Comparison of ENCODE assay signal across 9 mouse cellular contexts in the genomic region with DNA sequence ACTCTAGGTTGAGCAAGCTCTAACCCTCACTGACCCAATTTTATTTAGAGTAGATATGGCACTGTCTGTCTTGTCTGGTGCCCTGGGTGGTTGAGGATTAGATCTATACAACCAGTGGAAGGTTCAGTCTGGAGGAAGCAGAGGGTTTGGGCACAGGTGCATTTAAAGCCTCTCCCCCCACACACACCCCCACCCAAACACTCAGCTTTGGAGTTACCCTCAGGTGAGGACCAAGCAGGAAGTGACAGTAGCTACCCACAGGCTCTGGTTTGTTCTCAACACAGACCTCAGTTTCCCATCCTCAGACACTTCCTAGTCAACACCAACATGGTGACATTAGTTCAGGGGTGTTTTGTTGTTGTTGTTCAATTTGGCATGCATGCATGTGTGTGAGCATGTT. TPM values are rescaled to one million over a fixed set of nuclear protein-coding genes. Genes with fewer than 3 reads are reported as not detected.
A peak's percentile ranks its signal among the peaks of the same experiment; 100 is the strongest.
DNase-seq lines count a peak whose midpoint lies in the region; ATAC-seq and TF ChIP-seq lines count a peak whose summit lies in the region.
"Had no signal": no experiment of that assay in that cellular context is flagged by ENCODE, and none has a peak within 500 bp of the region (broad histone marks: within the 10 kb centered on the region; RNA-seq: fewer than 3 reads in every experiment).

No protein-coding gene starts in this region.

- no peaks in the 10 kb centered on the region for H3K27me3 ChIP-seq in lung, embryonic 16.5 days (ENCODE audit: control insufficient read depth, insufficient read depth, low read depth, low read length)
- H3K27me3 ChIP-seq in liver, embryonic 12.5 days (replicated peaks) = no peaks in the 10 kb centered on the region
- no peaks in the 10 kb centered on the region for H3K27me3 ChIP-seq in thymus, adult 2 months (ENCODE audit: control insufficient read depth, insufficient read depth, low read length)

- TF ChIP-seq POLR2A in thymus, adult 2 months (IDR thresholded peaks at IDR 0.05; ENCODE audit: control insufficient read depth, extremely low read depth, insufficient read depth, low read length, poor library complexity) = no peak

- no peak for TF ChIP-seq CTCF in thymus, adult 2 months (IDR thresholded peaks at IDR 0.05; ENCODE audit: borderline replicate concordance, control insufficient read depth, extremely low read depth, insufficient read depth, low read length, poor library complexity)

- H3K27ac ChIP-seq in lung, embryonic 16.5 days (ENCODE audit: low read length) = no peak overlapping the region
- H3K27ac ChIP-seq in liver, embryonic 12.5 days = no peak overlapping the region
- H3K27ac ChIP-seq in thymus, adult 2 months (ENCODE audit: control insufficient read depth, insufficient read depth, low read length) = peak overlapping the region; percentile 24; the same call in 1 of the 2 replicates

- H3K36me3 ChIP-seq in lung, embryonic 16.5 days (ENCODE audit: control insufficient read depth, insufficient read depth, low read length) = peaks cover 5% of the 10 kb centered on the region
- peaks cover 52% of the 10 kb centered on the region for H3K36me3 ChIP-seq in liver, embryonic 12.5 days
- no peaks in the 10 kb centered on the region for H3K36me3 ChIP-seq in thymus, adult 2 months (ENCODE audit: control insufficient read depth, insufficient read depth, low read length)

- H3K4me2 ChIP-seq in lung, embryonic 16.5 days (ENCODE audit: low read depth, low read length) = peak overlapping the region; percentile 87; the same call in 1 of the 2 replicates
- H3K4me2 ChIP-seq in liver, embryonic 12.5 days = peak overlapping the region; percentile 92

- ATAC-seq in CD4-positive, CD25-positive, alpha-beta regulatory T cell, adult 4 months = no peak
- no peak for ATAC-seq in lung, embryonic 16.5 days (ENCODE audit: low read depth)
- no peak for ATAC-seq in liver, embryonic 12.5 days

- peak; percentile 47 for DNase-seq in CD4-positive, CD25-positive, alpha-beta regulatory T cell, adult 2 months (ENCODE audit: low read depth, low spot score)
- no peak for DNase-seq in lung, postnatal 14 days
- DNase-seq in thymus, adult 2 months = peak; percentile 36
- no peak for DNase-seq in cerebellum, postnatal 36 days
- DNase-seq in Muller cell, postnatal 12 days (ENCODE audit: inconsistent ontology term) = no peak

- no peaks in the 10 kb centered on the region for H3K9me3 ChIP-seq in lung, embryonic 16.5 days (ENCODE audit: control insufficient read depth, low read length)
- no peaks in the 10 kb centered on the region for H3K9me3 ChIP-seq in liver, embryonic 12.5 days (replicated peaks)

- H3K4me1 ChIP-seq in lung, embryonic 16.5 days (replicated peaks; ENCODE audit: control insufficient read depth, insufficient read depth, low read length) = peaks cover 12% of the 10 kb centered on the region
- peaks cover 52% of the 10 kb centered on the region for H3K4me1 ChIP-seq in liver, embryonic 12.5 days
- peaks cover 17% of the 10 kb centered on the region for H3K4me1 ChIP-seq in thymus, adult 2 months (replicated peaks; ENCODE audit: control insufficient read depth, insufficient read depth, low read length)

- no peak overlapping the region for H3K9ac ChIP-seq in lung, embryonic 16.5 days (ENCODE audit: low read length)
- H3K9ac ChIP-seq in liver, embryonic 12.5 days = peak overlapping the region; percentile 94

- no peak overlapping the region for H3K4me3 ChIP-seq in lung, embryonic 16.5 days (ENCODE audit: low read length)
- H3K4me3 ChIP-seq in liver, embryonic 12.5 days = peak overlapping the region; percentile 95; the same call in 1 of the 2 replicates
- no peak overlapping the region for H3K4me3 ChIP-seq in thymus, adult 2 months (ENCODE audit: control insufficient read depth, insufficient read depth, low read length)

RNA-seq across cellular contexts. Expression of gene Rab8a, which starts 1.8 kb away (rescaled TPM):
- 100 to 1,000 TPM; 189 to 208 TPM for polyA plus RNA-seq in CD4-positive, CD25-positive, alpha-beta regulatory T cell, adult 4 months (2017; shearing (Covaris generic))
- polyA plus RNA-seq in lung, embryonic 16.5 days (2015; fragmentation: Nextera tagmentation; extraction: Ambion mirVana) = 112 and 125 TPM in 2 replicates
- 82.3 and 86.1 TPM in 2 replicates for polyA plus RNA-seq in liver, embryonic 12.5 days (2016; fragmentation: Nextera tagmentation; extraction: Ambion mirVana)
- 95.8 and 112 TPM in 2 replicates for polyA plus RNA-seq in thymus, adult 2 months (2012; rRNA removed)

RNA-seq across cellular contexts. Expression of gene Hsh2d, which starts 26.6 kb away (rescaled TPM):
- polyA plus RNA-seq in CD4-positive, CD25-positive, alpha-beta regulatory T cell, adult 4 months (2017; shearing (Covaris generic)) = 10 to 100 TPM; 32.1 to 38.1 TPM
- 0.41 and 0.60 TPM in 2 replicates for polyA plus RNA-seq in lung, embryonic 16.5 days (2015; fragmentation: Nextera tagmentation; extraction: Ambion mirVana)
- 0.28 and 0.32 TPM in 2 replicates for polyA plus RNA-seq in liver, embryonic 12.5 days (2016; fragmentation: Nextera tagmentation; extraction: Ambion mirVana)
- 11.9 and 13.2 TPM in 2 replicates for polyA plus RNA-seq in thymus, adult 2 months (2012; rRNA removed)

RNA-seq across cellular contexts. Expression of gene Tpm4, which starts 28.0 kb away (rescaled TPM):
- polyA plus RNA-seq in CD4-positive, CD25-positive, alpha-beta regulatory T cell, adult 4 months (2017; shearing (Covaris generic)) = 100 to 1,000 TPM; 231 to 239 TPM
- polyA plus RNA-seq in lung, embryonic 16.5 days (2015; fragmentation: Nextera tagmentation; extraction: Ambion mirVana) = 906 and 927 TPM in 2 replicates
- 160 and 165 TPM in 2 replicates for polyA plus RNA-seq in liver, embryonic 12.5 days (2016; fragmentation: Nextera tagmentation; extraction: Ambion mirVana)
- 47.7 and 55.6 TPM in 2 replicates for polyA plus RNA-seq in thymus, adult 2 months (2012; rRNA removed)

RNA-seq across cellular contexts. Expression of gene Cib3, which starts 49.8 kb away (rescaled TPM):
- polyA plus RNA-seq in CD4-positive, CD25-positive, alpha-beta regulatory T cell, adult 4 months (2017; shearing (Covaris generic)) = under 1 TPM in 1 of 2 experiments, not detected in 1; 0.46 TPM
- 0.20 TPM in 1 of 2 replicates, not detected in the other for polyA plus RNA-seq in lung, embryonic 16.5 days (2015; fragmentation: Nextera tagmentation; extraction: Ambion mirVana)
- not detected in 2 replicates for polyA plus RNA-seq in liver, embryonic 12.5 days (2016; fragmentation: Nextera tagmentation; extraction: Ambion mirVana)
- 0.77 and 0.78 TPM in 2 replicates for polyA plus RNA-seq in thymus, adult 2 months (2012; rRNA removed)
- polyA plus RNA-seq: macrophage had no signal

RNA-seq across cellular contexts. Expression of gene Gm11034, which starts 50.6 kb away (rescaled TPM):
- not detected for polyA plus RNA-seq in CD4-positive, CD25-positive, alpha-beta regulatory T cell, adult 4 months (2017; shearing (Covaris generic))
- polyA plus RNA-seq in lung, embryonic 16.5 days (2015; fragmentation: Nextera tagmentation; extraction: Ambion mirVana) = not detected in 2 replicates
- polyA plus RNA-seq in liver, embryonic 12.5 days (2016; fragmentation: Nextera tagmentation; extraction: Ambion mirVana) = not detected in 2 replicates
- polyA plus RNA-seq in thymus, adult 2 months (2012; rRNA removed) = not detected in 2 replicates
- polyA plus RNA-seq: macrophage had no signal

Comparison
In these comparisons a context has a peak if more than half of its experiments do, and no peak if none do; other contexts are left out.
1. DNase-seq: peak in CD4-positive, CD25-positive, alpha-beta regulatory T cell, adult 2 months (single experiment) and thymus, adult 2 months (single experiment); none in lung, postnatal 14 days (single experiment), cerebellum, postnatal 36 days (0 of 2) and Muller cell, postnatal 12 days (single experiment).